Mouse (Mus musculus) myocyte (in vitro differentiated cells): ENCODE results near the gene Izumo2.

Source experiments
- CEBPB ChIP-seq: IDR thresholded peaks from 2 replicates; pipeline ENCODE4 v1.6.1; 2011; ENCODE audit warnings: mild to moderate bottlenecking, moderate library complexity; ENCODE audit not compliant: poor library complexity, insufficient read depth, severe bottlenecking
- E2F4 ChIP-seq: IDR thresholded peaks from one replicate; pipeline ENCODE4 v1.6.1; 2011; ENCODE audit warnings: mild to moderate bottlenecking, control low read depth, moderate library complexity; ENCODE audit not compliant: insufficient read depth
- MAX ChIP-seq: IDR thresholded peaks from one replicate; pipeline ENCODE4 v1.6.1; 2011; ENCODE audit warnings: low read depth, mild to moderate bottlenecking, control low read depth
- MYOG ChIP-seq, 3 experiments: IDR thresholded peaks; one replicate each; pipeline ENCODE4 v1.6.1; 2011; ENCODE audit warnings: control low read depth in 2 of 3, low read depth in 2 of 3, mild to moderate bottlenecking in 2 of 3; ENCODE audit not compliant: insufficient read length in 2 of 3, control insufficient read depth in 1 of 3, insufficient read depth in 1 of 3
- POLR2A ChIP-seq: IDR thresholded peaks from one replicate; pipeline ENCODE4 v1.6.1; 2011; ENCODE audit warnings: low read depth, mild to moderate bottlenecking, control low read depth, moderate library complexity; ENCODE audit not compliant: insufficient read length
- POLR2AphosphoS2 ChIP-seq: IDR thresholded peaks from one replicate; pipeline ENCODE4 v1.6.1; 2011; ENCODE audit warnings: low read depth, control low read depth; ENCODE audit not compliant: insufficient read length
- SRF ChIP-seq: IDR thresholded peaks from one replicate; pipeline ENCODE4 v1.6.1; 2011; ENCODE audit warnings: low read depth; ENCODE audit not compliant: control insufficient read depth, insufficient read length
- TCF12 ChIP-seq: IDR thresholded peaks from one replicate; pipeline ENCODE4 v1.6.1; 2011; ENCODE audit warnings: mild to moderate bottlenecking, control low read depth; ENCODE audit not compliant: poor library complexity, insufficient read depth, severe bottlenecking
- TCF3 ChIP-seq: IDR thresholded peaks from one replicate; pipeline ENCODE4 v1.6.1; 2011; ENCODE audit warnings: low read depth, control low read depth; ENCODE audit not compliant: insufficient read length
- USF1 ChIP-seq: IDR thresholded peaks from one replicate; pipeline ENCODE4 v1.6.1; 2011; ENCODE audit warnings: low read depth, mild to moderate bottlenecking, control low read depth, moderate library complexity

DNA sequence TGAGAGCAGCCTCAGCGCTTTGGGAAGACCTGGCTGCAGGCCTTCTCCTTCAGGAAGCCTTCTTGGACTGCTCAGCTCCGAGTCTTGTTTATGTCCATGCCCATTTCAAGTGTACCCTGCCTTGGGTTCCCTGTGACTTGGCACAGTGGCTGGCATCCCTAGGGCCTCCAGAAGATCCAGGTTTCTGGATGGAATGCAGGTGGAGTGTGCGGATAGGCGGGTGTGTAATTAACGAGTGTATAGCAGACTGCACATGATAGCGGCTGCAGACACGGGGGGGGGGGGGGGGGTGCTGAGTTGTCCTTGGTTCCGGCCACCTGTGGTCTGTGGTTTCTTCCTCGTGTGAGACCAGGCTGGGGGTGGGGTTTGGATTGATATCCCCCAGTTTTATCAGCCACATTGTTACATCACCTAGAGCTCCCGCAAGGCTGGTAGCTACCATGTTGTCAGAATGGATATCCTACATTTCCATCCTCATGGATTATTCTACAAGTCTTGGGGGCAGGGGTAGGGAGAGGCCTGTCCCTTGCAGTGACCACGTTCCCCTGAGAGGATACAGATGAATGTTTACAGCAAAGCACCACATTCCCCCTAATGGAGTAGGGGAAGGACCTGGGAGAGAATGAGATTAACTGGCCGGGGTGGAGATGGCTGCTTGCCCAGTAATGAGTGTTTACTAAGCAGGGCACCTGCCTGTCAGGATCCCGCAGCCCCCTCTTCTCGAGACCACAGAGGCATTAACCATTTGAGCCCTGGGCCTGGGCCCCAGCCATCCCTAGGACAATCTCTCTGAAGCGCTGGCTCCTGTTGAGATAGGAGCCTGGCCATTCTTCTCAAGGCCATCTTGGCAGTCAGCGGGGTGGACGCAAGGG, 22.8 kb upstream of the Izumo2 start:
- TF ChIP-seq SRF (no peak), POLR2A (no peak), USF1 (no peak), E2F4 (no peak), CEBPB (no peak), POLR2AphosphoS2 (no peak), TCF12 (no peak), MAX (no peak), TCF3 (no peak), MYOG (IDR thresholded peaks at IDR 0.05; ENCODE audit: control insufficient read depth in 1 of 3, insufficient read depth in 1 of 3, insufficient read length in 2 of 3, low read depth in 2 of 3) (peak in 1 of 3 experiments; percentile 23)
